Mouse (Mus musculus): ENCODE data around the gene Nap1l2. TPM values are rescaled to one million over a fixed set of nuclear protein-coding genes. Genes with fewer than 3 reads are reported as not detected.

Nap1l2 gene
- not detected for polyA plus RNA-seq (2017; shearing (Covaris generic))

DNA sequence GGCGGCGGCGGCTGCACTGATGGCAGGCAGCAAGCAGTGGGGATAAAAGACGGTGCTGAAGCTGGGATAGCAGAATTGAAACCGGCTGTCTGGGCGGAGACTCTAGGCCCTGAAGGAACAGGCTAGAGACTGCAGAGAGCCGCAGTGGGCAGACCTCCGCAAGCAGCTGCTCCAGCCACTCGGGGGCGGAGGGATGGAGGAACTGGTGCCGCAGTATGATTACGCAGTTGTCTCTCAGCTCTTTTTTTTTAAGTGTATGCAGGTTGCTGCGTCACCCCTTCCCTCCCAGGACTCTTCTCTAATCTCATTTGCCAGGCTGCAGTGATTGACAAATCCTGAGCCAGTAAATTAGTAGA, at the start of gene Nap1l2:
Gene Nap1l2 (minus strand): TSS at position 210 of the 356 bp plus-strand sequence.

Other genes starting within 250 kb of the Nap1l2 start
- gene Cdx4, start 134.8 kb upstream of the Nap1l2 start, polyA plus RNA-seq (2017; shearing (Covaris generic)) = not detected
- 4.0 TPM for gene Chic1, start 169.8 kb upstream of the Nap1l2 start, polyA plus RNA-seq (2017; shearing (Covaris generic))
- 0.57 TPM for gene Tsx, start 227.8 kb upstream of the Nap1l2 start, polyA plus RNA-seq (2017; shearing (Covaris generic))
- not detected for gene Gm26992, start 235.4 kb upstream of the Nap1l2 start, polyA plus RNA-seq (2017; shearing (Covaris generic))

Measured in CD4-positive, CD25-positive, alpha-beta regulatory T cell, adult 9 weeks (primary cell).